Mouse (Mus musculus): ENCODE data around the gene Mtrf1. TPM values are rescaled to one million over a fixed set of nuclear protein-coding genes. Genes with fewer than 3 reads are reported as not detected.

The Mtrf1 gene
- polyA plus RNA-seq (2012; rRNA removed), result 1.3 and 1.9 TPM in 2 replicates

GRCm38 (mm10) chr14:79397321-79398122, at the start of gene Mtrf1:
TSS of gene Mtrf1 (plus strand) at chr14:79397772.

GRCm38 (mm10) chr14:79390265-79390926, 7.2 kb upstream of the Mtrf1 start, which contains the start of gene Naa16:
TSS of gene Naa16 (minus strand) at chr14:79390778.

GRCm38 (mm10) chr14:79425979-79426729, 28.6 kb downstream of the Mtrf1 start, which contains the start of gene Kbtbd7:
TSS of gene Kbtbd7 (plus strand) at chr14:79426511.

GRCm38 (mm10) chr14:79451681-79452590, 54.4 kb downstream of the Mtrf1 start, which contains the start of gene Kbtbd6:
TSS of gene Kbtbd6 (plus strand) at chr14:79451835.

Other genes with a start within 250 kb of the Mtrf1 start
- gene Zfp957, start 150.4 kb upstream of the Mtrf1 start, polyA plus RNA-seq (2012; rRNA removed), result 0.31 and 0.53 TPM in 2 replicates
- 359 and 533 TPM in 2 replicates for gene Rgcc, start 96.1 kb upstream of the Mtrf1 start, polyA plus RNA-seq (2012; rRNA removed)
- 1.6 and 1.7 TPM in 2 replicates for gene Naa16, start 7.0 kb upstream of the Mtrf1 start, polyA plus RNA-seq (2012; rRNA removed)
- gene Kbtbd7, start 28.7 kb downstream of the Mtrf1 start, polyA plus RNA-seq (2012; rRNA removed), result 9.0 and 12.3 TPM in 2 replicates
- 2.1 and 2.9 TPM in 2 replicates for gene Kbtbd6, start 54.1 kb downstream of the Mtrf1 start, polyA plus RNA-seq (2012; rRNA removed)
- gene Elf1, start 83.4 kb downstream of the Mtrf1 start, polyA plus RNA-seq (2012; rRNA removed), result 12.5 and 13.4 TPM in 2 replicates
- gene Wbp4, start 83.7 kb downstream of the Mtrf1 start, polyA plus RNA-seq (2012; rRNA removed), result 3.9 and 4.5 TPM in 2 replicates
- gene Sugt1, start 189.9 kb downstream of the Mtrf1 start, polyA plus RNA-seq (2012; rRNA removed), result 4.1 and 4.6 TPM in 2 replicates

Data from ovary, adult 2 months (tissue).